Mouse (Mus musculus) inflammation-experienced regulatory T-cells, adult 6 months (primary cell): Measurements from ENCODE around the gene Il10rb. TPM values are rescaled to one million over a fixed set of nuclear protein-coding genes. Genes with fewer than 3 reads are reported as not detected.

Source experiments
- ATAC-seq: one replicate; pipeline ENCODE4 v1.8.0; 2017
- polyA plus RNA-seq, 3 experiments: library from polyadenylated mRNA; unstranded; fragments of 100-300 nt; shearing (Covaris generic); gene quantifications; one replicate each; pipeline ENCODE4 v1.2.1; 2017

Gene Il10rb
- polyA plus RNA-seq, 3 experiments from 2014 or later = 95.7 to 124 (median 113) TPM

DNA sequence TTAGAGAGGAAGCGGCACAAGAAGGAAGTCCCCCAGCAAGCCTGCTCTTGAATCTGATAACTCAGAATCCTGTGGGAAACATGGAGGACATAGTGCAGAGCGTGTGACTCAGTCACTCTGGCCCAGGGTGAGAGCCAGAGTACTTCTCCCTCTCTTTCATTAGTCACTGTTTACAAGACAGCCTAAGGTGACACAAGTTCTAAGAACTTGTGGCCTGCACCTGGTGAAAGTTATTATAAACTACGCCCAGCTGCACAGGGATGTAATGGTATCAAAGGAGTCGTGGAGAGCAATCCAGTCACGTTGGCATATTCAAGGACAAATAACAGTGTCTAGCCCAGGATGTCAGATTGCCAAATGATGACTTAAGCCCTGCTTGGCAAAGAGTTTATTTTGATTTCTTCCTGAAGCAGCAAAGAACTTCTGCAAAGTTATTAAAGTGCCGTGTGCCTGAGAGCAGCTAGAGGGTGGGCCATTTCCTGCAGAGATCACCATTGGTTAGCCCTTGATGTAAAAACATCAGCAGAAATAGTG lies 46.5 kb downstream of the Il10rb start:
- peak; percentile 61 for ATAC-seq

DNA sequence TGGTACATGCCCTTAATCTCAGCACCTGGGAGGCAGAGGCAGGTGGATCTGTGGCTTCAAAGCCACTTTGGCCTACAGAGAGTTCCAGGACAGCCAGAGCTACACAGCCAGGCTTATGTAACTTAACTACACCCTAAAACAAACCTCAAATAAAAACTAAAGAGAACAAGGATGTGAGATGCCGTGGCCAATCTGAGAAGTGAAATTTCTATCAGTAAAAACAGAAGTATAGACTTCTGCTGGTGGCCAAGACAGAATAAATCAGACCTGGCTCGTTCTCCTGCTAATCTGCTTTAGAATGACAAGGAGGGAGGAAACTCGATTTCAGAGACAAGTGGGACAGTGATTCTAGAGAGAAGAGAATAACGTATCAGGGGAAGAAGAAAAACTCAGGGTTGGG lies 49.9 kb downstream of the Il10rb start:
- no peak for ATAC-seq

DNA sequence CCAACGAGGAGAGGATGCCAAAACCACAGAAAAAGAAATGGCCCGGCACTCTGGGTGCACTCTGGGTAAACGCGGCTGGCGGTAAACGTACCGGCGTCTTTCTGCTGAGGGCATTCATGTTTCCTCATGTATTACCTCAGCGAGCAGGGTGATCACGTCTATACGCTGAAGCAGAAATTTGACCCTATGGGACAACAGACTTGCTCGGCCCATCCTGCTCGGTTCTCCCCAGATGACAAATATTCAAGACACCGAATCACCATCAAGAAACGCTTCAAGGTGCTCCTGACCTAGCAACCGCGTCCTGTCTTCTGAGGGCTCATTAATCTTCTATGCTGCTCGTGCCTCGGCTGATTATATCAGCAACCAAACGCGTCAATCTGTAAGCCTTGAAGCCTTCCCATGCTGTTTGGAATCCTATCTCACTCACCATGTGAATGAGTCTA lies 52.4 kb downstream of the Il10rb start:
- peak; percentile 69 for ATAC-seq

DNA sequence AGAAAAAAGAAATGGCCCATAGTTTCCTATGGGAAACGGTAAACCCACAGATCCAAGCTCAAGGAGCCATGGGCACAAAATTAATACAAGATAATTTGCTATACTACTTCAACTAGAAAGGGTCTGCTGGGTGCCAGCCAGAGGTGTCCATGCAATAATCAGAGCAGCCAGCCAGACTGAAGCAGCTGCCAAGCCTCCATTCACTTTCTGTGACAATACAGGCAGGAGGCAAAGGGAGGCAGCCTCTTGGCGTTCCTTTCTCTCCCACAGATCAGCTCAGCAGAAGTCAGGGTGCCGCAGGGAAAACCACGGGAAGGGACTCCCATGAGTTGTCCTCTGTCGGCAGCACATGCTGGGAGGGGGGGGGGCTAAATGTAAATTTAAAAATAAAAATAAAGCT lies 53.0 kb downstream of the Il10rb start:
- no peak for ATAC-seq

DNA sequence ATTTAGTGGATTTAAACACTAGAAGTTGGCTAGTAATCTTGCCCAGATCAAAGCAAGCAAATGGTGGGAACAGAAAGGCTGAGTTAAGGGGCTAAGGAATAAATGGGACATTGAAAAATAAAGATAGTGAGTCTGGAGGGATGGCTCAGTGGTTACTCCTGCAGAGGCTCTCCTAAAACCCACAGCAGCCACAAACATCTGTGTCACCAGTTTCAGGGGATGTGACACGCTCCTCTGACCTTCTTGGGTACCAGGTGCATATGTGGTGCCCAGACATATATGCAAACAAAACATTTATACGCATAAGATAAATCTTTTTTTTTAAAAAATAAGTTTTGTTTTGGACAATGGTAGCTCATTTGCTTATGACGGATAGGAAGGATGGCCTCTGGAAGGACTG lies 53.4 kb downstream of the Il10rb start:
- ATAC-seq = no peak

DNA sequence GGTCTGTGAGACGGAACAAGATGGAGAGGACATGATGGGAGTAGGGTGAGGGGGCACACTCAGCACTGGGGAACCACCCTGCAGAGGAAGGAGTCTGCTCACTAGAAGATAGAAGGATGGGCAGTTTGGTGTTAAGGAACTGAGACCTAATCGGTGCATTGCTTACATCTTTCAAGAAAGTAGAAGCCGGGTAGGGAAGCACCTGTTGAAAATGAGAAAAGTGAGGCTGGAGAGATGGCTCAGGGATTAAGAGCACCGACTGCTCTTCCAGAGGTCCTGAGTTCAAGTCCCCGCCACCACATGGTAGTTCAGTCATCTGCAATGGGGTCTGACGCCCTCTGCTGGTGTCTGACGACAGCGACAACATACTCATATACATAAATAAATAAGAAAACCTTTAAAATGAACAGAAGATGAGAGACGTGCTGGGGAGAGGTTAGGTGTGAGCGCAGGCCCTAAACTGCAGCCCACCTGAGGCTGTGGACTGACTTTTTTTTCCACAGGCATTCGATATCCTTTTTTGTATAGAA lies 53.9 kb downstream of the Il10rb start:
- ATAC-seq = no peak

DNA sequence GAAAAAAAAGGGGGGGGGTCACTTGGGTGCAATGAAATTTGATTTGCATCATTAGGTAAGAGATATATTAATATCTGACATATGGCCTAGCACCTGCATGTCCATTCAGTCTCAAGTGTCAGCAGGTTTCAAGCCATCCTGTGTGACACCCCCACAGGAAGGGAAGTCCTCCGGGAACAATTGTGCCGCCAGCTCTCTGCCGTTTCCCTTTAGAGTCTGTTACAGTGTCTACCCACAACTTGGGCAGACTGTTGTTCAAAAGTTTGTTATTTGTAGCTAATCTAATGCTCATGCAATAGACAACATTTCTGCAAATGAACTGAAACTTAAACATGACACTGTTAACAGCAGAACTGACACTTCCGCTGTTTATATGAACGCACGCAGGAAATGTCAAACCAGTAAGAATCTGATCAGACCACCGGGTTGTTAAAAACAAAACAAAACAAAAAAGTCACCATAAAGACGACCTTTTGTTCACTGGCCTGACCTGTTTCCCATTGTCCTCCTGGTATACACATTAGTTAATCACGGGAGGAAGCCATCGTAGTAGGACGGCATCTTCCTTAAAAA lies 55.2 kb downstream of the Il10rb start:
- peak; percentile 18 for ATAC-seq

DNA sequence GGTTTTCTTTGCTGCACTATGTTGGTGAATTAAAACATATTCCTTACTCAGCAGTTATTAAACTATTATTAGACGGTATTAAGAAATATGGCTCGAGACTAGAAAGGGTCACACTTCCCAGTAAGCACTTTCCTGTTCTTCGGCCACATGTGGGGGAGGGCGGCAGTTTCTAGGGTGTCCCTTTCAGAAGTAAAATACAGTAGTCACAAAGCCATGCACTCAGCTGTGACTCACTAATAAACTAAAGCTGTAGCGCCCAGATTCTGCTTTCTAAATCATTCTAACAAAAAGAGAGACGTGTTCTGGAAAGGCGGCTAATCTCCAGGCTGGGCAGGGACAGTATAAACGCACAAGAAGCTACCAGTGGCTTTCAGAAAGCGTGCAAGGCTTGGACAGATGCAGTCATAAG lies 55.8 kb downstream of the Il10rb start:
- no peak for ATAC-seq

DNA sequence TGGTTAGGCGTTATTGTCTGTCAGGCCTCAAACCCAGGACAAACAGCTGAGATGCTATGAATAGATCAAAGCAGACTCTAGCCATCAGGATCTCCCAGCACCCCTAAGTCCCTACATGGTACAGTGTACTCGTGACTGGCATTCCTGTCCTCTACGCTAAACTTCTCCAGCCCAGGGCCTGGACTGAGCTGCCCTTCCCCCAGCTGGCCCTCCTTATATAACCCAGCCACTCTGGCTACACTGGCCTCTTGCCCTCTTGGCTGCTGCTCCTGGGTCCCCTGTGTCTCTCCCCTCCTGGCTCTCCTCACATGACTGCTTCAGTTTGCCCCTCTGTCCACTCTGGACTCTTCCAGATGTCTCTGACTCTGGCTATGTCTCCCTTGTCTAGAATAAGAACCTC lies 56.7 kb downstream of the Il10rb start:
- no peak for ATAC-seq

DNA sequence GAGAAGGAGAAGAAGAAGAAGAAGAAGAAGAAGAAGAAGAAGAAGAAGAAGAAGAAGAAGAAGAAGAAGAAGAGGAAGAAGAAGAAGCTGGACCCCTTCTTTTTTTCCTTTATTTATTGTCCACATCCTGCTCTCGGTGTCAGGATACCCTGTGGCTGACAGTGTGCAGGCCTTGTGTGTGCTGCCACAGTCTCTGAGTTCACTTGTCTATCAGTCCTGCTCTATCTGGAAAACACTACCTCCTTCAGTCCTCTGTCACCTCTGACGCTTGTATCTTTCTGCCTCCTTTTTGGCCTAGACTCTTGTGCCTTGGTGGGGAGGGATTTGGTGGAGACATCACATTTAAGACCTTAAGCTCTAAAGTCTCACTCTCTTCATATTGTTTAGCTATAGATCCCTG lies 57.4 kb downstream of the Il10rb start:
- ATAC-seq = no peak

DNA sequence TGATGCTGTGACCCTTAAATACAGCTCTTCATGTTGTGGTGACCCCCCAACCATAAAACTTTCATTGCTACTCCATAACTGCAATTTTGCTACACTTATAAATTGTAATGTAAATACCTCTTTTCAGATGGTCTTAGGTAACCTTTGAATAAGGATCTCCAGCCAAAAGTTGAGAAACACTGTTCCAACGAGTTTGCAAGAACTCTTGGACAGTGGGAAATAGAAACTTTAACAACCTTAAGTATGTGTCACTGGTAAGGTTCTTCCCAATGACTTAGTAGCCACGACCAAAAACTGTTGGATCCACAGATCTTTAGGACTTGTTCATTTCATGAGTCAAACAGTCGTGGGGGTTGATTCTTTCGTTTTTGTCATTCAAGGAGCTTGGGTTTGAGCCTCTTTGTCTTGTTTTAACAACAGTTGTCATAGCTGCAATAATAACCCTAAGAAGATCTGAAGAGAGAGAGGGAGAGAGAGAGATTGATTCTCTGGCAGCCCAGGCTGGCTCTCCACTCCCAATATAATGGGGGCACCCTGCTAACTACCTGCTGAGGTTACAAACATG lies 58.0 kb downstream of the Il10rb start:
- no peak for ATAC-seq

DNA sequence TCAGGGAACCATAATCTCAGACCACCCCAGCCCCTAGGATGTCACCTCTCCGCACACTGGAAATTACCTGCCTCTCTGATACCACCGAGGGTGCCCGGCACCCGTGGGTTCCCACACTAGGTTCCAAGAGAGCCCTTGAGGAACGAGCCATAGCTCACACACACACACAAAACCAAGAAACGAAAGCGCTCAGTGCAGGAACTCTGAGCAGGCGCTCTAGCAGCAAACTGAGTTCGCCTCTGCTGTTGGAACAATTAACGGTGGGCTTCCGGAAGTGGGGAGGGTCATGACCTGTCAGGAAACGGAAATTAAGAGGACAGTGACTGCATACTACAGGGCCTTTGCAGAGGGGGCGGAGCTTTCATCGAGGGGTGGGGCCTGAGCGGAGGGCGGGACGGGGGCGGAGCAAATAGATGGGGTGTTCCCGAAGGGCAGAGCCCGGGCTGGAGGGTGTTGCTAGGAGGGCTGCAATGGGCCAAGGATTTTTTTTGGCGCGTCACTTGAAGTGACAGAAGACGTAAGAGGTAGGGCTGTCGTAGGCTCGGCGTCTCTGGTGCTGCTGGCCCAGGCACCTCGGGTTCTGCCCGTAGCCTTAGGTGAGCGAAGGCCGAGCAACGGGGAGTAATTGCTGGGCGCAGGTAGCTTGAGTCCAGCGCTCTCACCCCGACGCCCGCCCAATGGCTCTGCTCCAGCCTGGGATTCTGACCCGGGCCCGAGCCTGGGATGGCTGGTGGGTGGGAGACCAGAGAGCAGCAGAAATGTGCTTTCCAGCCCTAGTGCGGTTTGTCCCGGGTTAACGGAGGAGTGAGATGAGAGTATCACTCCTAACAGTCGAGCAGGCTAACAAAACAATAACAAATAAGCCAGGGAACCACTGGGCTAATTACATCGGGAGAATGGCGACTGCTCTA lies 58.9 kb downstream of the Il10rb start:
- peak; percentile 74 for ATAC-seq

DNA sequence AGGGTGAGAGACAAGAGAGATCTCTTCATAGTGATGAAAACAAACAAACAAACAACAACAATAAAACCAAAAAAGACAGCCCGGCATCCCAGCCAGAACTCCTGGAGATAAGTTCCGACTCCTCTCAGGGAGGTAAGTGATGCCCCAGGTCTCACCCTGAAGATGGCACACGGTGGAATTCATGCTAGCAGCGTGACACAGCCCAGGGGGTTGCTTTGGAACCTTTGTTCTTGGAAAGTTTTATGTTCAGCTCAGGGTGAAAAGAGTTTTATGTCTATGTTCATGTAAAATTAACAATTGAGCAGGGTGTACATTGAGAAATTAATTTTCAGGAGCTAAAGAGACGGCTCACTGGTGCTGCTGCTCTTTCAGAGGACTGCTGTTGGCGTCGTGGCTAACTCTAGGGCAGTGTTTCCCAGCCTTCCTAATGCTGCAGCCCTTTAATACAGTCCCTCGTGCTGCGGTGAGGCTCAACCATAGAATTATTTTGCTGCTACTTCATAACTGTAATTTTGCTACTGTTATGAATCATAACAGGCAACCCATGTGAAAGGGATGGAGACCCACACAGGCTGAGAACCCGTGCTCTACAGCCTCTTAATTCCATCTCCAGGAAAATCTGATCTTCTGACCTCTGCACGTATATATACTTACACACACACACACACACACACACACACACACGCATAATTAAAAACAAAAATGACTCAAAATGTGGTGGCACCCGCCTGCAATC lies 59.7 kb downstream of the Il10rb start:
- ATAC-seq = no peak

DNA sequence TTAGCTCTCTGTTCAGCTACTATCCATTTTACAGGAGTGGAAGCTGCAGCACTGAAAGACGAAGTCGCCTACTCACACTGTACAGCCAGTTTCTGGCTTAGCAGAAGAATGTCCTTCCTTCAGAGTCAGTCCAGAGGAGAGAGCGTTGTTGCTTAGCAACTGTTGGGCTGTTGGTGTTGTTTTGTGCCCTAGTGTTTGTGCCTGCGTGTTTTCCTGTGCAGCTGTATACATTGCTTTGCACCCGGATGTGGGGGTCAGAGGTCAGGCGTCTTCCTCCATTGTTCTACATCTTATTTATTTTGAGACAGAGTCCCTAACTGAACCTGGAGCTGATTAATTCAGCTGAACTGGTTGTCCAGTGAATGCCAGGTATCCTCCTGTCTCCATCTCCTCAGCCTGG lies 60.6 kb downstream of the Il10rb start:
- peak; percentile 32 for ATAC-seq

DNA sequence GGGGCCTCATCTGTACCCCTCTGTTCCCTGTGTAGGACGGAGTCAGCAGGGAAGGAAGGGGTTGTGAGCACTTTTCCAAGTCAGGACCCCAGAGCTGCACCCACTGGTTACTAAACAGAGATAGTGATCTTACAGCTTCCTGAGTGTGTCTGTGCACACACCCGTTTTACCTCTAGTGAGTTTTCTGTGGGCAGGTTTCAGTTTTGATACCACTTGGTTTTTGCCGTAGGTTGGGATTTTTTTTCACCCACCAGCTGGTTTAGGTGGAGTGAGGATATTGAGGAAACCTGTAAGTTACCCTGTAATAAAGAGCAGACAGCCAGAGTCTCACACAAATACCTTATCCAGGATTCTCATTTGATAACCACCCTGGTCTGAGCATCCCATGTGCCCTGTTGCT lies 64.5 kb downstream of the Il10rb start:
- ATAC-seq = peak; percentile 71

DNA sequence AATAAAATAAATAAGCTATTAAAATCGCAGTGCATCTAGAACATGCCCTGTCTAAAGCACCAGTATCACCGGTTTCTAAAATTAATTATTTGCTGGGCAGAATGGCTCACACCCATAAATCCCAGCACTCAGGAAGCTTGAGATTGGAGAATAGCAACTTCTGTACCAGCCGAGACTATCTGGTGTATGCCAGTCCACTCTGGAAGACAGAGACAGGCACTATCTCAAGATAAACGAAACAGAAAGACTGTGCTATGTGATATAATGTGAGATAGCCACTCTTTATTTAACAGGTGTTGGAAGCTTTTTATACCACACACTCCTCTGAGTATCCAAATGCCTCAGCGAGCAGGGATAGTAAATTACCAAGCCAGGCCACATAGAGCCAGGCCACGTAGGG lies 65.5 kb downstream of the Il10rb start:
- no peak for ATAC-seq

Other genes with a start within 250 kb of the Il10rb start
- not detected for gene Olig2, start 180.7 kb upstream of the Il10rb start, polyA plus RNA-seq
- not detected for gene Olig1, start 136.4 kb upstream of the Il10rb start, polyA plus RNA-seq
- gene Ifnar2, start 33.4 kb upstream of the Il10rb start, polyA plus RNA-seq = 10 to 100 TPM; 44.5 to 50.8 (median 46.5) TPM
- 1 to 10 TPM in 1 of 3 experiments, not detected in 2; 2.6 TPM for gene Gm21970, start 14.4 kb upstream of the Il10rb start, polyA plus RNA-seq
- 10 to 100 TPM; 61.2 to 75.3 (median 62.6) TPM for gene Ifnar1, start 79.1 kb downstream of the Il10rb start, polyA plus RNA-seq
- 10 to 100 TPM in 2 of 3 experiments, 1 to 10 TPM in 1; 3.4 to 30.9 (median 14.7) TPM for gene Ifngr2, start 140.9 kb downstream of the Il10rb start, polyA plus RNA-seq
- 10 to 100 TPM; 28.2 to 36.1 (median 34.2) TPM for gene Tmem50b, start 191.6 kb downstream of the Il10rb start, polyA plus RNA-seq
- under 1 TPM; 0.56 to 0.62 (median 0.62) TPM for gene Dnajc28, start 212.9 kb downstream of the Il10rb start, polyA plus RNA-seq
- gene Gart, start 240.8 kb downstream of the Il10rb start, polyA plus RNA-seq = 10 to 100 TPM; 49.5 to 76.2 (median 64.5) TPM
- gene Son, start 241.3 kb downstream of the Il10rb start, polyA plus RNA-seq = 100 to 1,000 TPM; 128 to 236 (median 180) TPM